Mouse (Mus musculus) MEL (cell line): ENCODE measurements around the gene Samd4. TPM values are rescaled to one million over a fixed set of nuclear protein-coding genes. Genes with fewer than 3 reads are reported as not detected.

Source experiments
- DNase-seq: peaks from one replicate; pipeline ENCODE4 v3.0.0; 2011; ENCODE audit warnings: low read depth, low spot score
- H3K27ac ChIP-seq: 2 replicates; pipeline ENCODE4 v1.5.1; 2012; ENCODE audit warnings: low read depth, mild to moderate bottlenecking, control low read depth, low read length, moderate library complexity; ENCODE audit not compliant: control insufficient read depth
- H3K27me3 ChIP-seq, 2 experiments: fragments of 150-350 bp in 1 of 2; sonication (generic) in 1 of 2; 2 replicates each; pipeline ENCODE4 v1.6.1; 2012; ENCODE audit warnings: low read length in 2 of 2, mild to moderate bottlenecking in 2 of 2, improper control_type of control experiment in 1 of 2, moderate library complexity in 1 of 2; ENCODE audit not compliant: insufficient read depth in 2 of 2, control insufficient read depth in 1 of 2
- H3K36me3 ChIP-seq, 2 experiments: 2 replicates each; pipeline ENCODE4 v1.6.1; 2012 to 2014; ENCODE audit warnings: low read length in 2 of 2, improper control_type of control experiment in 1 of 2, inconsistent platforms in 1 of 2, mild to moderate bottlenecking in 1 of 2; ENCODE audit not compliant: insufficient read depth in 2 of 2, control insufficient read depth in 1 of 2
- H3K4me1 ChIP-seq, 2 experiments: fragments of 150-350 bp in 1 of 2; sonication (generic) in 1 of 2; 2 replicates each; pipeline ENCODE4 v1.6.1; 2012; ENCODE audit warnings: low read length in 2 of 2, improper control_type of control experiment in 1 of 2, mild to moderate bottlenecking in 1 of 2; ENCODE audit not compliant: insufficient read depth in 2 of 2, control insufficient read depth in 1 of 2
- H3K4me3 ChIP-seq, 2 experiments: fragments of 150-350 bp in 1 of 2; sonication (generic) in 1 of 2; 2 replicates each; pipeline ENCODE4 v1.5.1; 2012; ENCODE audit warnings: low read depth in 2 of 2, low read length in 2 of 2, mild to moderate bottlenecking in 2 of 2, moderate library complexity in 2 of 2, control low read depth in 1 of 2, improper control_type of control experiment in 1 of 2; ENCODE audit not compliant: control insufficient read depth in 1 of 2, insufficient read depth in 1 of 2
- H3K79me2 ChIP-seq: 2 replicates; pipeline ENCODE4 v1.6.1; 2012; ENCODE audit warnings: mild to moderate bottlenecking, low read length, moderate library complexity; ENCODE audit not compliant: control insufficient read depth, poor library complexity, insufficient read depth
- H3K9ac ChIP-seq: 2 replicates; pipeline ENCODE4 v1.6.1; 2012; ENCODE audit warnings: low read depth, mild to moderate bottlenecking, control low read depth, low read length, moderate library complexity; ENCODE audit not compliant: control insufficient read depth, poor library complexity, severe bottlenecking
- H3K9me3 ChIP-seq: fragments of 150-350 bp; sonication (generic); replicated peaks from 2 replicates; pipeline ENCODE4 v1.6.1; 2012; ENCODE audit warnings: mild to moderate bottlenecking, low read length, improper control_type of control experiment, moderate library complexity; ENCODE audit not compliant: insufficient read depth
- CHD1 ChIP-seq: IDR thresholded peaks from 2 replicates; pipeline ENCODE4 v1.6.1; 2012; ENCODE audit warnings: low read depth, mild to moderate bottlenecking, inconsistent platforms, low read length, improper control_type of control experiment
- ELF1 ChIP-seq: IDR thresholded peaks from 2 replicates; pipeline ENCODE4 v1.6.1; 2014; ENCODE audit warnings: low read depth, mild to moderate bottlenecking, inconsistent platforms, low read length, improper control_type of control experiment, moderate library complexity
- EP300 ChIP-seq, 2 experiments: IDR thresholded peaks; 2 replicates each; pipeline ENCODE4 v1.6.1; 2011; ENCODE audit warnings: improper control_type of control experiment in 2 of 2, low read length in 2 of 2, low read depth in 1 of 2, mild to moderate bottlenecking in 1 of 2
- ETS1 ChIP-seq: IDR thresholded peaks from 2 replicates; pipeline ENCODE4 v1.6.1; 2012; ENCODE audit warnings: low read depth, mild to moderate bottlenecking, inconsistent platforms, low read length, improper control_type of control experiment, moderate library complexity
- GABPA ChIP-seq: IDR thresholded peaks from 2 replicates; pipeline ENCODE4 v1.6.1; 2012; ENCODE audit warnings: low read depth, mild to moderate bottlenecking, inconsistent platforms, low read length, improper control_type of control experiment, moderate library complexity
- KAT2A ChIP-seq: conservative IDR thresholded peaks from 2 replicates; pipeline ENCODE4 v1.6.1; 2012; ENCODE audit warnings: low read depth, low read length, improper control_type of control experiment, inconsistent platforms
- MAFK ChIP-seq: IDR thresholded peaks from 2 replicates; pipeline ENCODE4 v1.6.1; 2011; ENCODE audit warnings: low read depth, mild to moderate bottlenecking, low read length, improper control_type of control experiment, borderline replicate concordance
- MAZ ChIP-seq: IDR thresholded peaks from 2 replicates; pipeline ENCODE4 v1.6.1; 2012; ENCODE audit warnings: low read depth, mild to moderate bottlenecking, inconsistent platforms, low read length, improper control_type of control experiment
- MYC ChIP-seq: IDR thresholded peaks from 2 replicates; pipeline ENCODE4 v1.6.1; 2011; ENCODE audit warnings: low read depth, mild to moderate bottlenecking, low read length, improper control_type of control experiment, moderate library complexity
- SIN3A ChIP-seq: IDR thresholded peaks from 2 replicates; pipeline ENCODE4 v1.6.1; 2012; ENCODE audit warnings: low read length, improper control_type of control experiment, inconsistent platforms
- TAL1 ChIP-seq: IDR thresholded peaks from 2 replicates; pipeline ENCODE4 v1.6.1; 2012; ENCODE audit warnings: mild to moderate bottlenecking, inconsistent platforms, low read length, moderate library complexity, mixed read lengths
- TCF12 ChIP-seq: IDR thresholded peaks from 2 replicates; pipeline ENCODE4 v1.6.1; 2014; ENCODE audit warnings: low read depth, mild to moderate bottlenecking, inconsistent platforms, low read length, improper control_type of control experiment, moderate library complexity
- UBTF ChIP-seq: IDR thresholded peaks from 2 replicates; pipeline ENCODE4 v1.6.1; 2012; ENCODE audit warnings: low read depth, mild to moderate bottlenecking, inconsistent platforms, low read length, improper control_type of control experiment, moderate library complexity, borderline replicate concordance; ENCODE audit not compliant: insufficient read depth
- USF1 ChIP-seq: IDR thresholded peaks from 2 replicates; pipeline ENCODE4 v1.6.1; 2014; ENCODE audit warnings: low read depth, mild to moderate bottlenecking, inconsistent platforms, low read length, improper control_type of control experiment, moderate library complexity
- ZC3H11A ChIP-seq: IDR thresholded peaks from 2 replicates; pipeline ENCODE4 v1.6.1; 2012; ENCODE audit warnings: low read depth, mild to moderate bottlenecking, inconsistent platforms, low read length, improper control_type of control experiment
- ZKSCAN1 ChIP-seq: IDR thresholded peaks from 2 replicates; pipeline ENCODE4 v1.6.1; 2012; ENCODE audit warnings: low read depth, mild to moderate bottlenecking, inconsistent platforms, low read length, improper control_type of control experiment, moderate library complexity
- polyA plus RNA-seq, 2 experiments: library from polyadenylated mRNA; stranded (reverse) in 1 of 2; unstranded in 1 of 2; fragments of >175 nt in 1 of 2; fragments of >200 nt in 1 of 2; gene quantifications; 2 replicates each; pipeline versions ENCODE4 v1.2.1 to v1.2.4; 2012; ENCODE audit warnings: low replicate concordance in 2 of 2, low read depth in 1 of 2; ENCODE audit not compliant: insufficient read length in 2 of 2, insufficient read depth in 1 of 2, missing spikeins in 1 of 2
- total RNA-seq: library from RNA; depleted of rRNA; stranded (reverse); fragments of 300-350 nt; gene quantifications from 2 replicates; pipeline ENCODE4 v1.2.3, GENCODE M21; 2012

Samd4 gene
- total and polyA plus RNA-seq, 3 experiments, result 0.04 to 0.08 TPM; not detected in 1

DNA sequence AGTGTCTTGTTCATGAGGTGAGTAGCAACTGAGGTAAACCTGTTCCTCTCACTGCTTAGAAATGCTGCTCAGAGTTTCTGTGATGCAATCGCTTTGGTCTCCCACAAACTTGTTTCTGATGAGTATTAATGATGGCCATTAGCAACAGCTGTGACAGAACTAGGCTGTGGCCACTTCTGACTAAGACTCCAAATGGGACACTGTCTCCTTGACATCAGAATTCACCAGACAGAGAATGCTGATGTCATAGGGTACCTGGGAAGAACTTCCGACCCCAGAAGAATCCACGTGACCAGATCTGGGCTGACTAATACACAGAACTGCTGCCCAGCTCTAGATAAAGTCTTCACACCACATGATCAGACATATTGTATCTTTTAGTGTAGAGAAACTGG, 194.9 kb downstream of the Samd4 start:
- no peak overlapping the region for H3K9ac ChIP-seq
- TF ChIP-seq MYC (no peak), USF1 (0 out of 2 replicates have a peak, but pooled peaks have one; percentile 24)
- TF ChIP-seq, all 39 proteins: peak for 1

GRCm38 (mm10) chr14:47079911-47080310, 197.3 kb downstream of the Samd4 start:
- Histone ChIP-seq H3K9me3 (no peaks in the 10 kb centered on the region), H3K79me2 (no peaks in the 10 kb centered on the region), H3K4me1 (no peaks in the 10 kb centered on the region), H3K27ac (no peak overlapping the region), H3K4me3 (no peak overlapping the region), H3K27me3 (peaks cover 8 to 9% of the 10 kb centered on the region in 2 experiments), H3K9ac (no peak overlapping the region), H3K36me3 (no peaks in the 10 kb centered on the region)
- TF ChIP-seq KAT2A (no peak), ETS1 (no peak), ZKSCAN1 (no peak), MAZ (no peak), CHD1 (no peak), GABPA (no peak), ELF1 (no peak), UBTF (no peak), TCF12 (no peak)
- DNase-seq, result no peak

More for the DNA sequence above, 194.9 kb downstream of the Samd4 start:
- no peaks in the 10 kb centered on the region for H3K36me3 ChIP-seq
- H3K9me3 ChIP-seq, result no peaks in the 10 kb centered on the region
- H3K4me1 ChIP-seq, result no peaks in the 10 kb centered on the region
- DNase-seq, result no peak
- peaks cover 1 to 2% of the 10 kb centered on the region in 2 experiments; a peak in 2 of 4 replicates for H3K27me3 ChIP-seq
- no peak overlapping the region for H3K27ac ChIP-seq
- no peak overlapping the region for H3K4me3 ChIP-seq
- no peaks in the 10 kb centered on the region for H3K79me2 ChIP-seq

DNA sequence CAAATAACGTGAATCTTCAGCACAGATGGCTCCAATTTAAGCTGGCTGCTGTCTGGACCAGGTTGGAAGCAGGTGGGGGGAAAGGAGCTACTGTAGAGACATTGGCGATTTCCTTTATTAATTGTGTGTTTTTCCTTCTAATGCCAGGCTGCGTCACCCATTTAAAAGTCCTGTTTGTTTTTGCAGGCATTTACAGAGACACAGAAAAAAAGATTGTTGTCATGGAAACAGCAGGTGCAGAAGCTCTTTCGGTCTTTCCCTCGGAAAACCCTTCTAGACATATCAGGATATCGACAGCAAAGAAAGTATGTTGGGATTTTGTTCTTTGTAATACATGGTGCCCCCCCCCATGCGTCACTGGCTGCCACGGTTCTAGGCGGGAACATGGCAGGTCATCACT, 200.7 kb downstream of the Samd4 start:
- no peak overlapping the region for H3K27ac ChIP-seq
- H3K4me1 ChIP-seq, result peaks cover 0 to 2% of the 10 kb centered on the region in 2 experiments; a peak in 1 of 4 replicates
- no peaks in the 10 kb centered on the region for H3K79me2 ChIP-seq
- DNase-seq, result no peak
- H3K4me3 ChIP-seq, result no peak overlapping the region
- H3K27me3 ChIP-seq, result peaks cover 8 to 11% of the 10 kb centered on the region in 2 experiments
- H3K36me3 ChIP-seq, result no peaks in the 10 kb centered on the region
- H3K9me3 ChIP-seq, result no peaks in the 10 kb centered on the region
- no peak for TF ChIP-seq EP300 (IDR thresholded peaks at IDR 0.05; ENCODE audit: low read depth in 1 of 2, low read length in 2 of 2)
- no peak for TF ChIP-seq MAFK
- TF ChIP-seq ZC3H11A, result no peak
- no peak for TF ChIP-seq SIN3A
- TF ChIP-seq TCF12, result no peak
- no peak for TF ChIP-seq TAL1
- TF ChIP-seq, all 39 proteins: peak for 0
- H3K9ac ChIP-seq, result no peak overlapping the region
